Mouse (Mus musculus) spleen, adult 2 months (tissue): Measurements from ENCODE around the gene Zbtb39. TPM values are rescaled to one million over a fixed set of nuclear protein-coding genes. Genes with fewer than 3 reads are reported as not detected.
A peak's percentile ranks its signal among the peaks of the same experiment; 100 is the strongest.

Experiments
- DNase-seq, 2 experiments: peaks; one replicate each; pipeline versions ENCODE4 v3.0.0 to v3.0.0-alpha.2; 2012 to 2021; ENCODE audit warnings: low spot score in 2 of 2, low read depth in 1 of 2
- H3K27ac ChIP-seq: fragments of 200-500 bp; 2 replicates; pipeline ENCODE4 v1.5.1; 2012; ENCODE audit warnings: low read length, inconsistent platforms; ENCODE audit not compliant: insufficient read depth
- H3K27me3 ChIP-seq: fragments of 200-500 bp; 2 replicates; pipeline ENCODE4 v1.6.1; 2012; ENCODE audit warnings: mild to moderate bottlenecking, moderate library complexity, low read length, inconsistent platforms; ENCODE audit not compliant: control insufficient read depth, insufficient read depth
- H3K36me3 ChIP-seq: fragments of 200-500 bp; 2 replicates; pipeline ENCODE4 v1.6.1; 2012; ENCODE audit warnings: mild to moderate bottlenecking, low read length, inconsistent platforms; ENCODE audit not compliant: control insufficient read depth, insufficient read depth
- H3K4me1 ChIP-seq: fragments of 200-500 bp; 2 replicates; pipeline ENCODE4 v1.6.1; 2011; ENCODE audit warnings: inconsistent platforms; ENCODE audit not compliant: control insufficient read depth, insufficient read depth, insufficient read length
- H3K4me3 ChIP-seq: fragments of 200-500 bp; 2 replicates; pipeline ENCODE4 v1.5.1; 2011; ENCODE audit warnings: mild to moderate bottlenecking, inconsistent platforms; ENCODE audit not compliant: insufficient read depth, insufficient read length; ENCODE audit errors: extremely low read depth
- CTCF ChIP-seq: fragments of 200-500 bp; IDR thresholded peaks from 2 replicates; pipeline ENCODE4 v1.5.1; 2011; ENCODE audit warnings: mild to moderate bottlenecking, inconsistent platforms; ENCODE audit not compliant: insufficient read depth, insufficient read length, insufficient replicate concordance; ENCODE audit errors: extremely low read depth
- POLR2A ChIP-seq: fragments of 200-500 bp; IDR thresholded peaks from 2 replicates; pipeline ENCODE4 v1.6.1; 2011; ENCODE audit warnings: low read depth, low read length, inconsistent platforms
- WGBS: fragments of 180-500 bp; shearing (Covaris S2); methylation state at CpG from one replicate; pipeline ENCODE4 v1.1.7; 2018; 5-methylcytosine and 5-hydroxymethylcytosine counted together
- polyA plus RNA-seq: library from polyadenylated mRNA; depleted of rRNA; stranded (reverse); fragments of >200 nt; gene quantifications from 2 replicates; pipeline ENCODE4 v1.2.3, GENCODE M21; 2012

The Zbtb39 gene
- polyA plus RNA-seq, 1 experiment, result 5.6 TPM

GRCm38 (mm10) chr10:127724178-127724577, 15.2 kb upstream of the Zbtb39 start, which contains the start of gene Tac2:
Gene Tac2, plus strand, starts transcription at chr10:127724478.
- no peak for DNase-seq
- Histone ChIP-seq H3K27ac (no peak within 1 kb of the TSS), H3K27me3 (no peaks in the 10 kb centered on the region), H3K4me3 (no peak within 1 kb of the TSS), H3K36me3 (no peaks in the 10 kb centered on the region), H3K4me1 (no peaks in the 10 kb centered on the region)
- TF ChIP-seq CTCF (no peak), POLR2A (no peak)
- 81% methylated on average over 3 of the region's 3 CpGs for WGBS

DNA sequence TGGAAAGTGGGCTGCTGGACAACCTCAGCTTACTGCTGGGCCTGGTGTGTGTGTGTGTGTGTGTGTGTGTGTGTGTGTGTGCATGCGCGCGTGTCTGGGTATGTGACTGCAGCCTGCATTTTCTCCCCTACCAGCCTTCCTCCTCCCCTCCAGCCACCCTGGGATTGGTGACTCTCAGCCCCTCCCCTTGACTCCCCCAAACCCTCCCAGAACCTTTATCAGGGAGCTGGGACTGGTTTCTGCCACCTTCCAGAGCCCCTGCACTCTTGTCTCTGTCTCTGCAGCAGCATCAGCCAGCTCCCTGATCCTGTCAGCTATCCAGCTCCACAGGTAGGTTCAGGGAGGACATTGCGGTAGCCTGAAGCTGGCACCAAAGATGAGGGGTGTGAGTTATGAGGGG, 14.2 kb upstream of the Zbtb39 start:
- Histone ChIP-seq H3K4me1 (no peaks in the 10 kb centered on the region), H3K27ac (no peak overlapping the region), H3K36me3 (no peaks in the 10 kb centered on the region), H3K27me3 (no peaks in the 10 kb centered on the region), H3K4me3 (no peak overlapping the region)
- WGBS, result 81% methylated on average over 4 of the region's 4 CpGs
- no peak for TF ChIP-seq CTCF
- no peak for DNase-seq

GRCm38 (mm10) chr10:127728437-127728836, 10.9 kb upstream of the Zbtb39 start:
- H3K4me3 ChIP-seq, result no peak overlapping the region
- TF ChIP-seq CTCF (no peak), POLR2A (no peak)
- H3K27ac ChIP-seq, result no peak overlapping the region
- H3K27me3 ChIP-seq, result no peaks in the 10 kb centered on the region
- WGBS, result 74% methylated on average over 8 of the region's 8 CpGs
- no peak for DNase-seq
- H3K36me3 ChIP-seq, result no peaks in the 10 kb centered on the region
- H3K4me1 ChIP-seq, result no peaks in the 10 kb centered on the region

DNA sequence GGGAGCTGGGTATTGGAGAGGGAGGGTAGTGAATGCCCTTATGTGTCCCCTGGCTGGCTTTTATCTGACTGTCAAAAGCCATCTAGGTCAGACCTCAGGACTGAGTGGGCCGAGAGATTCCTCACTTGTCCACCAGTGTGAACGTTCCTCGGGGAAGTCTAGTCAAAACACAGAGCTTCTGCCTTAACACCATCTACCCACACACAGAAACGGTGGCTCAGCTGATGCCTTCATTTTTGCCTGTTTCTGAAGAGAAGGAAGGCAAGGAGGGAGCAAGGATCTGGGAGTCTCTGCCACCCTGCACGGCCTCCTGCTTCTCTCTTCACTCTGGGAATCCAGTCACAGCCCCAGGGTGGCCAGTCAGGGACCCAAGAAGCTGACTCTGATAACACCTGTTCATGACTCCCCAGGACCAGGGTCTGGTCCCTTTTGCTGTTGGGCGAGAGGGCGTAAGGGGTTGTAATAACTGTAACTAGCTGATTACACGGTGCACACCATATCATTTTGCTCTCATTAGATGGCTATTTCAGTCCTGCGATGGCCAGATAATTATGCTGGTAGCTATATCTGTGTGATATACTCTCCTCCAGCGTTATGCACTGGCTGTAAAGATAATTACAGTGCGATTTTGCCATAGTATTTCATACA, 8.9 kb upstream of the Zbtb39 start:
- Histone ChIP-seq H3K4me1 (no peaks in the 10 kb centered on the region), H3K36me3 (no peaks in the 10 kb centered on the region), H3K27me3 (no peaks in the 10 kb centered on the region), H3K27ac (no peak overlapping the region), H3K4me3 (no peak overlapping the region)
- 77% methylated on average over 11 of the region's 11 CpGs for WGBS
- DNase-seq, result no peak
- TF ChIP-seq CTCF, result no peak
- TF ChIP-seq POLR2A, result no peak

DNA sequence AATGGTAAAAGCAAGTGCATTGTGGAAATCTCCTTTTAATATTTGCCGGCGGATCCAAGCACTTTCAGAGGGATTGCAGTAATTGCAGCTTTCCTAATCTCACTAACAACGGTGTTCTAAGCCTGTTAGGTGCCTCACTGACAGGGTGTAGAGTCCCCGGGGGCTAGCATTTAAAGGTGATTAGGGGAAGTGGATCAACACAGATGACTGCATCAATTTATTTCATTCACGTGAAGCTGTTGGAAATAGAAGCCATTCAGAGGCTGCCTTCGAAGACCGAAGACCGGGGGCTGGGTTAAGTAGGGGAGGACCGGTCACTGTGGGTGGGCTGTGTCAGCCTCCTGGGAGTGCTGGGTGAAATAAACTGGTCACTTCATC, 8.4 kb upstream of the Zbtb39 start:
- no peaks in the 10 kb centered on the region for H3K36me3 ChIP-seq
- H3K27ac ChIP-seq, result no peak overlapping the region
- H3K4me3 ChIP-seq, result no peak overlapping the region
- H3K4me1 ChIP-seq, result no peaks in the 10 kb centered on the region
- no peak for DNase-seq
- WGBS, result 62% methylated on average over 9 of the region's 9 CpGs
- H3K27me3 ChIP-seq, result no peaks in the 10 kb centered on the region
- TF ChIP-seq CTCF (no peak), POLR2A (no peak)

DNA sequence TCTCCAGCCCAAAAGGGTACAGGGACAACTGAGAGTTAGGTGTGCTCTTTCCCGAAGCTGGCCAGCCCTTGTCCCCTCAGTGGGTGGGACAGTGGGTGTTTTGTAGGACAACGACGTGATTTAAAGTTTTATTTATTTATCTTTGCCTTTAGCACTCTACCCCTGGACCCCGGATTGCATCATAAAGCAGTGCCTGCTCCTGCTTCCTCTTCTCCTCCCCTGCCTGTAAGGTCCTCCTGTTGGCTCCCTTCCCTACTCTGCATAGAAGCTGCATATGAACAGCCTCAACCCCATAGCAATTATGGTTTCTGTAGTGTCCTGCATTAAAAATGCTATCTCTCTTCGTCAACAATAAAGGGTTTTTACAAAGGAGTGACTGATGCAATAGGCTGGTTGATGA, 7.9 kb upstream of the Zbtb39 start:
- no peak overlapping the region for H3K27ac ChIP-seq
- no peaks in the 10 kb centered on the region for H3K36me3 ChIP-seq
- TF ChIP-seq CTCF, result no peak
- no peak for TF ChIP-seq POLR2A
- no peak for DNase-seq
- no peak overlapping the region for H3K4me3 ChIP-seq
- H3K4me1 ChIP-seq, result peaks cover 3% of the 10 kb centered on the region; the same call in 1 of the 2 replicates
- 32% methylated on average over 5 of the region's 5 CpGs for WGBS
- no peaks in the 10 kb centered on the region for H3K27me3 ChIP-seq

GRCm38 (mm10) chr10:127734434-127734833, 4.9 kb upstream of the Zbtb39 start:
- no peak for DNase-seq
- H3K27ac ChIP-seq, result no peak overlapping the region
- no peaks in the 10 kb centered on the region for H3K27me3 ChIP-seq
- H3K36me3 ChIP-seq, result no peaks in the 10 kb centered on the region
- H3K4me3 ChIP-seq, result no peak overlapping the region
- no peak for TF ChIP-seq POLR2A
- peak; percentile 15; the same call in 1 of the 2 replicates for TF ChIP-seq CTCF
- 47% methylated on average over 5 of the region's 5 CpGs for WGBS
- H3K4me1 ChIP-seq, result peaks cover 17% of the 10 kb centered on the region; the same call in 1 of the 2 replicates
